Mouse (Mus musculus) embryonic facial prominence, embryonic 14.5 days (tissue): ENCODE data around the gene Gpr88. TPM values are rescaled to one million over a fixed set of nuclear protein-coding genes. Genes with fewer than 3 reads are reported as not detected.

ENCODE experiments used
- ATAC-seq: fragments of 200-750 bp; cut with Nextera tagmentation; 2 replicates; pipeline ENCODE4 v1.8.0; 2017; ENCODE audit warnings: low read depth, moderate number of reproducible peaks, moderate TSS enrichment
- DNase-seq: peaks from one replicate; pipeline ENCODE4 v3.0.0-alpha.2; 2015; ENCODE audit warnings: low spot score
- H3K27ac ChIP-seq: fragments of 300-500 bp; sonication (generic); replicated peaks from 2 replicates; pipeline ENCODE4 v1.5.1; 2014; ENCODE audit warnings: low read depth, mild to moderate bottlenecking, low read length, moderate library complexity
- H3K27me3 ChIP-seq: fragments of 300-500 bp; sonication (generic); replicated peaks from 2 replicates; pipeline ENCODE4 v1.6.1; 2014; ENCODE audit warnings: low read length; ENCODE audit not compliant: control insufficient read depth, insufficient read depth
- H3K36me3 ChIP-seq: fragments of 300-500 bp; sonication (generic); 2 replicates; pipeline ENCODE4 v1.6.1; 2014; ENCODE audit warnings: low read length, mixed read lengths; ENCODE audit not compliant: control insufficient read depth, insufficient read depth
- H3K4me1 ChIP-seq: fragments of 300-500 bp; sonication (generic); 2 replicates; pipeline ENCODE4 v1.6.1; 2014; ENCODE audit warnings: antibody characterized with exemption, low read length; ENCODE audit not compliant: control insufficient read depth, insufficient read depth
- H3K4me2 ChIP-seq: fragments of 300-500 bp; sonication (generic); 2 replicates; pipeline ENCODE4 v1.6.1; 2014; ENCODE audit warnings: low read depth, mild to moderate bottlenecking, low read length, moderate library complexity, mixed read lengths
- H3K4me3 ChIP-seq: fragments of 300-500 bp; sonication (generic); 2 replicates; pipeline ENCODE4 v1.5.1; 2014; ENCODE audit warnings: low read depth, mild to moderate bottlenecking, low read length
- H3K9ac ChIP-seq: fragments of 300-500 bp; sonication (generic); 2 replicates; pipeline ENCODE4 v1.6.1; 2014; ENCODE audit warnings: low read depth, mild to moderate bottlenecking, low read length, moderate library complexity, mixed read lengths
- H3K9me3 ChIP-seq: fragments of 300-500 bp; sonication (generic); 2 replicates; pipeline ENCODE4 v1.6.1; 2016; ENCODE audit warnings: low read length; ENCODE audit not compliant: control insufficient read depth
- WGBS: fragments of 180-500 bp; shearing (Covaris S2); extraction: QIAGEN DNeasy Blood & Tissue Kit; methylation state at CpG from one replicate; pipeline ENCODE4 v1.1.7; 2014; 5-methylcytosine and 5-hydroxymethylcytosine counted together
- polyA plus RNA-seq: library from polyadenylated mRNA; unstranded; fragments of >200 nt; fragmentation: Nextera tagmentation; extraction: Ambion mirVana; gene quantifications from 2 replicates; pipeline ENCODE4 v1.2.1, GENCODE M21; 2014

The Gpr88 gene
- polyA plus RNA-seq, 1 experiment from 2014 or later: 0.93 TPM

DNA sequence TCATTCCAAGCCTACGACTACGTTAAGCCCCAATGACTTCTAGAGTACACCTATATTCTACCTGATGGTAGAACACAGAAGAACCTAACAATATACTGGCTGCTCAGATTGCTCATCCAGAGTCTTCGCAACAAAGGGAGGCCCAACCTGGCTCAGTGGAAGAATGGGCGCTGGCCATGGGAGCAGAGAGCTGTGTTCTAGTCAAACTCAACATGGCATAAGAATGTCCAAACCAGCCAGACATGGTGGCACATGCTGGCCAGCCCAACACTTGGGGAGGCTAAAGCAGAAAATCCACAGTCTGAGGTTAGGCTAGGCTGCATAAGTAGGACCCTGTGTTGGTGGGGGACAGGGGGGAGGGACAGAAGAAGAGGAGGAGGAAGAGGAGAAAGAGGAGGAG, 31.4 kb upstream of the Gpr88 start:
- no peak for DNase-seq
- H3K27ac ChIP-seq: no peak overlapping the region
- H3K4me1 ChIP-seq: no peaks in the 10 kb centered on the region
- H3K27me3 ChIP-seq: no peaks in the 10 kb centered on the region
- peaks cover 7% of the 10 kb centered on the region; the same call in 1 of the 2 replicates for H3K36me3 ChIP-seq
- no peak overlapping the region for H3K4me2 ChIP-seq
- ATAC-seq: no peak
- 92% methylated on average over 4 of the region's 4 CpGs for WGBS
- no peaks in the 10 kb centered on the region for H3K9me3 ChIP-seq
- H3K9ac ChIP-seq: no peak overlapping the region
- no peak overlapping the region for H3K4me3 ChIP-seq

DNA sequence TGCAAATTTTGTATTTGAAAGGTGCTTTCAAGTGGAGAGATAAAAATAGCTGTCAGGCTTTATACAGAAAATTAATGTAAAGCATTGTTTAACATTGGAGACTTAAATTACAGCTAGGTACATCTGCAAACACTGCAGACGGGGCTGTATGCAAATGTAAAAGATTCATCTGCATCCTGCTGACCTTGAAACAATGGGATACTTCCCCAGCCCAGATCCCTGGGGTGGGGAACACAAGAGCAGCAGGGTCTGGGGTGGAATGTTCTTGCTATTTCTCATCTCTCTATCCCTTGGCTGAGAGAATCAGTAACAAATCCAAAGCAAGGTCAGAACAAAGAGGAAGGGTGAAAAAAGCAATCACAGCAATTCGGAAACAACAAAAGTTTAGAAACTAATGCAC, 30.7 kb upstream of the Gpr88 start:
- H3K4me1 ChIP-seq: no peaks in the 10 kb centered on the region
- H3K9me3 ChIP-seq: no peaks in the 10 kb centered on the region
- DNase-seq (no peak), ATAC-seq (no peak)
- no peaks in the 10 kb centered on the region for H3K27me3 ChIP-seq
- H3K4me3 ChIP-seq: no peak overlapping the region
- H3K27ac ChIP-seq: no peak overlapping the region
- no peak overlapping the region for H3K9ac ChIP-seq
- WGBS: 51% methylated on average over 2 of the region's 2 CpGs
- peaks cover 7% of the 10 kb centered on the region; the same call in 1 of the 2 replicates for H3K36me3 ChIP-seq
- H3K4me2 ChIP-seq: no peak overlapping the region

DNA sequence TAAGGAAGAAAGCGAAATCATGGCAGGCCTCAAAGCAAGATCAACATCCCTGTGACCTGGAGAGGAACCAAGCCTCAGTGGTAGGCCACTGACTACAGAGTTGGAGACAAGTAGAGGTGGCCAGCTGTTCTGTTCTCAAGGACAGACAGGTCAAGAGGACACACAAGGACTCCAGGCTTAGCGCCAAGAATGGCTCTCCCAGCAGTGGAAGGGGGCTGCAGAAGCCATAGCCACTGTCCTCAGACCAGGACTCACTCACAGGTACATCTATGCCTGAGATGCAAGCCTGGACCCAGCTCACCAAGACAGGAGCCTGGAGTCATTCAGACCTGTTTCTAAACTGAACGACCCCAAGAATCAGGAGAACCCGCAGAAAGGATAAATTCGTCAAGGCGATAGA, 28.4 kb upstream of the Gpr88 start:
- Histone ChIP-seq H3K4me3 (no peak overlapping the region), H3K4me2 (no peak overlapping the region), H3K9ac (no peak overlapping the region), H3K4me1 (no peaks in the 10 kb centered on the region), H3K9me3 (no peaks in the 10 kb centered on the region), H3K36me3 (peaks cover 10% of the 10 kb centered on the region; the same call in 1 of the 2 replicates), H3K27ac (no peak overlapping the region), H3K27me3 (no peaks in the 10 kb centered on the region)
- ATAC-seq (no peak), DNase-seq (no peak)
- WGBS: 92% methylated on average over 6 of the region's 6 CpGs

DNA sequence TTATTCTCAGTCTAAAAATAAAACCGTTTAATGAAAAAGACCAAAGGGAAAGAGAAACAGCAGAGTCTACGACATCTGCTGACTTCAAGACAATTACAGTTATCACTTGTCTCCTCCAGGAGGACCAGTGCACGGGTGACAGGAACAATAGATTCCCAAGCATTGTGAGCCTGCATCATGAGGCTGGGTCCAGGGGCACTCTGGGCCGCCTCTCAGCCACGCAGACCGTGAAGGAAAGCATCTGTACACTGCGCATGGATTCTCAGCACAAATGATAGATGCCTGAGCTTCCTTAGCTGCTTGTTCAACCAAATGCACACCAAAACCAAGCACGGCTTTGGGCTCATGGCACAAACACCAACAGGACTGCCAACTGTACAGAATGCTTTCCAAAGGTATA, 23.8 kb upstream of the Gpr88 start:
- no peak overlapping the region for H3K9ac ChIP-seq

DNA sequence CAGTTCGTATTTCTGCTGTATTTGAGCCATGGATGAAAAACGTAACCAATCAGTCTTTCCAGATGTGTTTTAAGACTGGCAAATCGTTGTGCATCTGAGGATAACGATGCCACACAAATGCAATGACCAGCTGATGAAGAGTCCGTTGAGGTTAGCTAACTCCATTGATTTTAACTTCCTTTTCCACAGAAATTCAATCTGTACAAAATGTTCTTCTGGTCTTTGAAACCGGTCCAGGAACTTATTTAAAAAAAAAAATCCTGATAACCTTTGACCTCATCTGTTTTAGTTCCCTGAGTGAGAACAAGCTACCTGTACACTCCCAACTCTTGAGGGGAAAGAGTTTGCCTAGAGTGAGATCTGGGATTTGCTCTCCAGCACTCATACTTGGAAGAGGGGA, 18.4 kb upstream of the Gpr88 start:
- DNase-seq: no peak
- H3K27me3 ChIP-seq: no peaks in the 10 kb centered on the region
- no peaks in the 10 kb centered on the region for H3K9me3 ChIP-seq
- H3K27ac ChIP-seq: no peak overlapping the region
- H3K9ac ChIP-seq: no peak overlapping the region
- 81% methylated on average over 6 of the region's 6 CpGs for WGBS
- no peaks in the 10 kb centered on the region for H3K4me1 ChIP-seq
- no peak overlapping the region for H3K4me3 ChIP-seq
- no peak overlapping the region for H3K4me2 ChIP-seq
- no peak for ATAC-seq
- no peaks in the 10 kb centered on the region for H3K36me3 ChIP-seq

More for the DNA sequence above, 23.8 kb upstream of the Gpr88 start:
- Histone ChIP-seq H3K36me3 (peaks cover 10% of the 10 kb centered on the region; the same call in 1 of the 2 replicates), H3K27me3 (no peaks in the 10 kb centered on the region), H3K4me3 (no peak overlapping the region), H3K27ac (no peak overlapping the region), H3K4me1 (no peaks in the 10 kb centered on the region), H3K9me3 (no peaks in the 10 kb centered on the region), H3K4me2 (no peak overlapping the region)
- DNase-seq (no peak), ATAC-seq (no peak)
- 91% methylated on average over 8 of the region's 8 CpGs for WGBS

DNA sequence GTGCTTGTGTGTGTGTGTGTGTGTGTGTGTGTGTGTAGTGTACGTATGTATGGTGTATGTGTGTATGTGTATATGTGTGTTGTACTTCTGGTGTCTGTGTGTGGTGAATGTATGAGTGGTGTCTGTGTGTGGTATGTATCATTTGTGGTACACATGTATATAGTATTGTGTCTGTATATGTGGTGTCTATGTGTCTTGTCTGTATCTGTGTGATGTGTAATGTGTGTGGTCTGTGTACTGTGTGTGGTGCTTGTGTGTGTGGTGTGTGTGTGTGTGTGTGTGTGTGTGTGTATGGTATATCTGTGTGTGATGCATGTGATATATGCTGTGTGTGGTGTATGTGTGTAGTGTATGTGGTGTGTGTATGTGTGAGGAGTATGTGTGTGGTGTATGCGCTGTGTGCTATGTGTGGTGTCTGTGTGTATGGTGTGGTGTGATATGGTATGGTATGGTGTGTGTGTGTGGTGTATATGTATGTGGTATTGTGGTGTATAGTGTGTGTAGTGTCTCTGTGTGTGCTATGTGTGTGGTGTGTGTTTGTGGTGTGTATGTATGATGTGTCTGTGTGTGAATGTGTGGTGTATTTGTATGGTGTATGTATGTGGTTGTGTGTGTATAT, 13.8 kb upstream of the Gpr88 start:
- Histone ChIP-seq H3K4me3 (no peak overlapping the region), H3K27me3 (no peaks in the 10 kb centered on the region), H3K4me2 (no peak overlapping the region), H3K36me3 (no peaks in the 10 kb centered on the region), H3K4me1 (no peaks in the 10 kb centered on the region), H3K9me3 (no peaks in the 10 kb centered on the region), H3K9ac (no peak overlapping the region), H3K27ac (peak overlapping the region; percentile 65; the same call in 1 of the 2 replicates)
- WGBS: 88% methylated on average over 2 of the region's 2 CpGs
- no peak for DNase-seq
- ATAC-seq: no peak

DNA sequence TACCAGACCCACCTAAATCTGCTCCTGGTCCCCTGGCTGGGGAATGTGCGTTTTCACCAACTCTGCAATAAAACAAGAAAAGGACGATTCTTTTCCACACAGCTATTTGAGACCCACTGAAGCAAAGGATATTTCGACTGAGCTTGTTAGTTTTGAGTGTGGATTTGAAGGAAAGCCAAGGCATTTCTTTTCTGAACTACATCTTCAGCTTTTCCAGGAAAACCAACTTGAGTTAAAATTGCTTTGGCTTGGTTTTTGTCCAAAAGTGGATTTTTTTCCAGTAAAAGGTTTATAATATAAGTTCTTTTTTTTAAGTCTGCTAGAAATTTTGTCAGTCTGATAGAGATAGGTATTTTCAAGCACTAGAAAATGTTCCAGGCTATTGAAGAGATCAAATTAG, 13.1 kb upstream of the Gpr88 start:
- no peaks in the 10 kb centered on the region for H3K27me3 ChIP-seq
- H3K4me1 ChIP-seq: no peaks in the 10 kb centered on the region
- H3K4me3 ChIP-seq: no peak overlapping the region
- H3K27ac ChIP-seq: peak overlapping the region; percentile 36; the same call in 1 of the 2 replicates
- DNase-seq: peak; percentile 89
- H3K9me3 ChIP-seq: no peaks in the 10 kb centered on the region
- no peaks in the 10 kb centered on the region for H3K36me3 ChIP-seq
- H3K4me2 ChIP-seq: no peak overlapping the region
- ATAC-seq: no peak
- WGBS: 47% methylated on average over 3 of the region's 3 CpGs
- no peak overlapping the region for H3K9ac ChIP-seq

DNA sequence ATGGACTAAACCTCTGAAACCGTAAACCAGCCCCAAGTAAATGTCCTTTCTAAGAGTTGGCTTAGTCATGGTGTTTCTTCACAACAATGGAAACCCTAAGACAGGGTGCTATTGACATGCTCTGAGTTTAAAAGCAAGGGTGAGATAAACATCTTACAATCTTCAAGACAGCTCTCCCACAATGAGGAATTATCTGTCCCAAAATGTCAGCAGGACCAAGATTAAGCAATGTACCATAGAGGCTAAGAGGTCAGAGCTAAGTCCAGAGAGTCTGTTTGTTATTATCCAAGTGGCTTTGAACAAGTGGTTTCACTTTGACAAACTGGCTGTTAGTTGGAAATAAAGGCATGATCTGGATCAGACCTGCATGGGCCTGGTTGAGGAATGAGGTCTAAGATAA, 10.7 kb upstream of the Gpr88 start:
- Histone ChIP-seq H3K4me3 (no peak overlapping the region), H3K36me3 (no peaks in the 10 kb centered on the region), H3K9ac (no peak overlapping the region), H3K27ac (no peak overlapping the region), H3K27me3 (no peaks in the 10 kb centered on the region), H3K9me3 (no peaks in the 10 kb centered on the region), H3K4me1 (no peaks in the 10 kb centered on the region), H3K4me2 (no peak overlapping the region)
- ATAC-seq: no peak
- no peak for DNase-seq
- WGBS: 82% methylated on average over 1 of the region's 1 CpGs

DNA sequence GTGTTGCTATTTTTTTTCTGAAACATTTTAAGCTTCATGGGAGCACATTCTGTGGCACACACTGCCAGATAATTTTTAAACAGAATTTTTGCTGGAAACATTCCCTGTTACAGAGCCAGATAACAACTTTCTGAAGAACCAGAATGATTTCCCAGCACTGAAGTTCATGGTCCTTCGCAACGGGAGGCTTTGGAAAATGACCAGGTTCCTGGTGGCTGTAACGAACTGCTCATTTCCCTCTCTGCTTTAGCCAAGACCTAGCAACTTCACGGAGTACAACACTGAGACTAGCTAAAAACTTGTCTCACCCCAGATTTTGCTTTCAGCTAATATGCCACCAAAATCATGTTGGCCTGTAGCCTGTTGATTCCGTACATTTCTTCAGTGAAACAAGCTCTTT, 9.8 kb upstream of the Gpr88 start:
- Histone ChIP-seq H3K9ac (no peak overlapping the region), H3K4me2 (no peak overlapping the region), H3K4me3 (no peak overlapping the region), H3K27me3 (no peaks in the 10 kb centered on the region), H3K4me1 (no peaks in the 10 kb centered on the region), H3K9me3 (no peaks in the 10 kb centered on the region), H3K27ac (no peak overlapping the region), H3K36me3 (no peaks in the 10 kb centered on the region)
- ATAC-seq (no peak), DNase-seq (peak; percentile 19)
- WGBS: 76% methylated on average over 5 of the region's 5 CpGs
